Mouse (Mus musculus) T-helper 2 cell (primary cell): ENCODE data around the gene Dusp8.
"Not testable (repeated sequence)": the region's sequence is repeated elsewhere in the genome, so short reads cannot be mapped to it uniquely, and the experiment has no call there.

ENCODE experiments used
- in situ Hi-C: fragments of 300-600 bp; cut with MboI, MseI; formaldehyde crosslinking; loops from one replicate; pipeline ENCODE4 v1.15.1; 2025; ENCODE audit warnings: high pct_unique_total_duplicates

Gene Dusp8

DNA sequence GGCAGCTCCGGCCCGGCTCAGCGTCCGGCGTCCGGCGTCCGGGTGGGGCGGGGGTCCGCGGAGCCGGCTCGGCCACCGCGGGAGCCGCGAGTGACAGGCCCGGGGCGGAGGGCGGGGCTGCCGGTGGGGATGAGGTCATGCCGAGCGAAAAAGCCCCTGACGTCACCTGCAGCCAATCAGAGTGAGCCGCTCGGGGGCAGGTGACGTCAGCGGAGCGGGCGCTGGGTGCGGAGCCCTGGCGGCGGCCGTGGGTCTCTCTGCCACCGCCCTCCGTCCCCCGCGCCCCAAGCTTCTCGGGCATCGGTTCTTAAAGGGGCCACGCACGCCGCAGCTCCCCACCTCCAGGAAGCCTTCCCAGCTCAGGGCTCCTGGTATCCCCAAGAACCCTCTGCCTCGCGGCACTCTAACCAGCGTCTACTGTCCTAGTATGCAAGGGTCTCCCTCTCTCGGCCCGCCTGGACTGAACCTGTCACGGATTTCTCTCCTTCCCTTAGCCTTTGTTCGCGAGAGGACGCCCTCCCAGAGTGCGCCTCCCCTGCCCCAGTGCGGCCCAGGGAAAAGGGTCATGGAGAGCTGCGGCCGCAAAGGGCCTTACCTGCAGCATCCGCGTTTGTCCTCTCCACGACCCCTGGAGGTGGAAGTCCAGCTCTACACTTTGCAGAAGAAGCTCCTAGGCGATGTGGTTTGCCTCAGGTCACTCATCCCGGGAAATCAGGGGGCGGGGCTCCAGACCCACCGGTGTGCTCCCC, at the start of gene Dusp8:
Dusp8 (minus strand) TSS at position 661 of the 749 bp plus-strand sequence.
- in situ Hi-C loops, result loop anchor here (5.0 kb wide), 1 partner anchor 33 kb away; the partner anchor contains the start of gene Mob2

DNA sequence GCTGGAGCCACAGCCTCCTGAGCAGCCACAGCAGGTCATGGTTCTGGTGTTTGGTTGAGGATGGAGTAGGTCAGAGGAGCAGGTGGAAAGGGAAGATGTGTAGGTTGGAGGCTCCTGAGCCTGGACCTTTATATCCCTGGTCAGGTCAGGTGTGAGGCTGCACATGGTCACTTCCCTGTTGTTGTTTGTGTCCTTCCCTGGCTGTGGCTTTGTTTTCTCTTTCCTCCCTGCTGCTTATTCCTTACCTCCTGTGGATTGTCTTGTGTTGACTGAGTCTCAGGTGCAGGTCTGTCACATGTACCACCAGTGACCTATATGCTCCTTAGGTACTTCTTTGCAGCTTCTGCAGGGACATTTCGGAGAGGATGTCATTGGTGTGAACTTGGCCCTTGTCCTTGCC, 48.9 kb upstream of the Dusp8 start, which contains the start of gene Gm45337:
Gm45337 (minus strand) TSS at position 101 of the 400 bp plus-strand sequence.
- in situ Hi-C loops, result no loop called here

DNA sequence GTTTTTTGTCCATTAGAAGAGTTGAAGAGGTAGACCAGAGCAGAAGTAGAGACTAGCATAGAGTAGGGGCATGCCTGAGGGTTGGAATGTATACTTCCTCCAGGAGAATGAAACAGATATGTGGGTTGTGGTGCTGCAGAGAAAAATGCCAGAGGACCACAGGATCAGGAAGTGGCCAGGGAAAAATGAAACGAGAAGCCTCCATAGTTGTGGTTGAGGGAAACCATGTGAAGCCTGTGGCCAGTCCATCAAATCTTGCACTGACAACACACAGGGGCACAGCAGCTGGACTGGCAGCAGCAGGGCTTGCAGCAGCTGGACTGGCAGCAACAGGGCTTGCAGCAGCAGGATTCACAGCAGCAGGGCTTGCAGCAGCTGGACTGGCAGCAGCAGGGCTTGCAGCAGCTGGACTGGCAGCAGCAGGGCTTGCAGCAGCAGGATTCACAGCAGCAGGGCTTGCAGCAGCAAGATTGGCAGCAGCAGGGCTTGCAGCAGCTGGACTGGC, 47.9 kb upstream of the Dusp8 start:
- in situ Hi-C loops, result not testable (repeated sequence)

DNA sequence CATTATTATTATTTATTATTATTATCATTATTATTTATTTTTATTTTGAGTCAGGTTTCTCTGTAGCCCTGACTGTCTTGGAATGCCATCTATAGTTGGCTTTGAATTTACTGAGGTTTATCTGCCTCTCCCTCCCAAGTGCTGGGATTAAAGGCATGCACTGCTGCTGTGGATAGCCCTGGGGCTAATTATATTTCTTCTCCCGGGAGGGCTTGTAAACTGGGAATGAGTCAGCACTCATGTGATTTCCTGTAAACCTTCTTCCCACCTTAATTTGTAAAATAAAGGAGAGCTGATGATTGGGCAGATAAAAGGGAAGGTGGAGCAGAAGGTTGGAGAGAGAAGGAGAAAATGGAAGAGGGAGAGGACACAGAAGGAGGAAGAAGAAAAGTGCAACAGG, 45.1 kb upstream of the Dusp8 start:
- in situ Hi-C loops, result no loop called here

DNA sequence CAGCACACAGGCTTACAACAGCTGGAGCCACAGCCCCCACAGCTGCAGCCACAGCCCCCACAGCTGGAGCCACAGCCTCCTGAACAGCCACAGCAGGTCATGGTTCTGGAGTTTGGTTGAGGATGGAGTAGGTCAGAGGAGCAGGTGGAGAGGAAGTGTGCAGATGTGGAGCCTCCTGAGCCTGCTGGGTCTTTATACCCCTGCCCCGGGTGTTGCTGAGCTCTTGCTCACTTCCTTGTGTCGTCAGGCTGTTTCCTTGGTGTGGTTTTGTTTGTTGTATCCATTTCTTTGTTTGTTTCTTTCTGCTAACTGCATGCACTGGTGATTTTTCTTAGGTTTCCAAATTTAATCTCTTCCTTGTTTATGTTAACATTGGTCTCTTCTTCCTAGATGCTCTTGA, 40.3 kb upstream of the Dusp8 start, which contains the start of gene Gm39115:
Gm39115 (minus strand) TSS at position 101 of the 400 bp plus-strand sequence.
- in situ Hi-C loops, result not testable (repeated sequence)

DNA sequence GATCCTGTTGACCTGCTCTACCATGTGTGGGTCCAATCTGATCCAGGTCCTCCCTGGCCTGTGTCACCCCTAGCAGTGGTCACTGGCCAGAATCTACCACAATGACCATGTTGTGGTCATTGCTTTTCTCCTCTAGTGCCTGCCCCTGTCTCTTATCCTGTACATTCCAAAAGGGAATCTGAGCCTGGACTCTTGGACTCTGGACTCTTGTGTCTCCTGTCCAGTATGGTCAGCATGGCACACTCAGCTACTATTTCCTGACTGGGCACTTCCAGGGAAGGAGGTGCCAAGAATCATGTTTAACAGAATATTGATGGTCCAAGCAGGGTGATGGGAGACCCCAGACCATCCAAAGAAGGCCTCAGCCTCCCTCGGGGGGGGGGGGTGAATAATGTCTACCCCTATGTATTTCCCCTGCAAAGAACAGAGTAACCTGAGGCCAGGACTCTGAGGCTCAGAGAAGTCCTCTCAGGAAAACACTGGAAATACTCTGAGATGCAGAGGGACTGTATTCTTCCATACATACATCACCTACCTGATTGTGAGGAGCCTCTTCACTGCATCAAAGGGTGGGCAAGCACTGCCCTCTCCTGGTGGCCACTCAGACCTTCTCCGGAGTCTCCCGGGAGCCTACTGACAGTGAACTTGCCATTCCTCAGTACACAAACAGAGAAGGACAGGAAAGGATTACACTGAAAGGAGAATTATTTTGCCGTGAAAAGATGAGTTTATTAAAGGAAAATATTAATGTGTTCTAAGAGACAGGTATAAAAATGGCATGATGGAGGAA, 38.8 kb upstream of the Dusp8 start:
- in situ Hi-C loops, result no loop called here

DNA sequence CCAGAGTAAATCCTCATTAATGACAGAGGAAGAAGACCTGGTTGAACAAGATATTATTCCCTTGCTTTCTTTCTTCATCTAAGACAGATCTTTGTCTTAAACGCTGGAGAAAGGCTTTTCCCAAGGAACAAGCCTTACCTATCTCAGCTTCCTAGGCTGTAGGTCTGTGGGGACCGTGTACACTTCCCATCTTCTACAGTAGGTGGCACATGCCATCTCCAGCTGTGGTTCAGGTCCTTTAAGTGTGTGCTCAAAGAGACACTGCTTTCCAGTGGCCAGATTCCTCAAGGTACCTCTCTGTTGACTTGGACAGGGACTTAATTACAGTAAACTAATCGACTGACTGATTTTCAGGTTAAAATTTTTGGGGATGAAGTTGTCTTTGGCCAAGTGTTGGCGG, 33.2 kb upstream of the Dusp8 start:
- in situ Hi-C loops, result no loop called here

DNA sequence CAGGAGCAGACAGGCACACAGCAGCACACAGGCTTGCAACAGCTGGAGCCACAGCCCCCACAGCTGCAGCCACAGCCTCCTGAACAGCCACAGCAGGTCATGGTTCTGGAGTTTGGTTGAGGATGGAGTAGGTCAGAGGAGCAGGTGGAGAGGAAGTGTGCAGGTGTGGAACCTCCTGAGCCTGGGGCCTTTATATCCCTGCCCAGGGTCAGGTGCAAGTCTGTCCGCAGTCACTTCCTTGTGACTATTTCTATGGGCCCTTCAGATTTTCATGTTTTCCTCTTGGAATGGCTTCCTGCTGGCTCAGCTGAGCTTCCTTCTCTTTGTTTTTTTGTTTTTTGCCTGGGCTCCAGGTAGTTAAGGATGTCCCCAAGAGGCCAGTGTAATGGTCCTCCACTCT, 25.0 kb upstream of the Dusp8 start, which contains the start of gene Gm45618:
Gm45618 (minus strand) TSS at position 101 of the 400 bp plus-strand sequence.
- in situ Hi-C loops, result not testable (repeated sequence)

DNA sequence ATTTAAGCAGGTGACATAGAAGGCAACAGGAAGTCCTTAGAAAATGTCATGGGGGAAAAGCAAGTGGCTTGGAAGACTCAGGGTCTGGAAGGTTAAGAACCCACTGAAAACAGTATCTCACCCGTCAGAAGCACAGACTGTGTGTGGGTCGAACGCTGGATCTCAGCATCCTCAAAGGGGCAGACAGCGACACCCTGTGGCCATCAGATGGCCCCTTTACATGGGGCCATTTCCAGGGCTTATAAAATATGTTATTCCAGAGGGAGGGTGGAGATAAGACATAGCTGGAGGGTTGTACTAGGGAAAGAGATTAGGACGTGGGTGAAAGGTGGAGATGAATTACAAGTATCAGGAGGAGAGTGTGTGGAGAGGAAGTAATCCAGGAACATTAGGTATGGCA, 24.0 kb upstream of the Dusp8 start:
- in situ Hi-C loops, result loop anchor here (10.0 kb wide), 1 partner anchor 1505 kb away; the partner anchor contains the start of gene Tnfrsf26

DNA sequence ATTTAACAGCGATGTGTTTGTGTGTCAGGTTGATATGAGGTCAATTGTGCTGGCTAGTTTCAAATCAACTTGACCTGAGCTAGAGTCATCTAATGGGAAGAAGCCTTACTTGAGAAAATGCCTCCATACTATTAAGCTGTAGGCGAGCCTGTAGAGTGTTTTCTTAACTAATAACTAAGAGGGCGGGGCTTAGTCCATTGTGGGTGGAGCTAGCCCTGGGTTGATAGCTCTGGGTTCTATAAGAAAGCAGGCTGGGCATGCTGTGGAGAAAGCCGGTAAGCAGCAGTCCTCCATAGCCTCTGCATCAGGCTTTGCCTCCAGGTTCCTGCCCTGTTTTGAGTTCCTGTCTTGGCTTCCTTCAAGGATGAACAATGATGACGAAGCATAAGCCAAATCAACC, 9.1 kb upstream of the Dusp8 start:
- in situ Hi-C loops, result no loop called here

DNA sequence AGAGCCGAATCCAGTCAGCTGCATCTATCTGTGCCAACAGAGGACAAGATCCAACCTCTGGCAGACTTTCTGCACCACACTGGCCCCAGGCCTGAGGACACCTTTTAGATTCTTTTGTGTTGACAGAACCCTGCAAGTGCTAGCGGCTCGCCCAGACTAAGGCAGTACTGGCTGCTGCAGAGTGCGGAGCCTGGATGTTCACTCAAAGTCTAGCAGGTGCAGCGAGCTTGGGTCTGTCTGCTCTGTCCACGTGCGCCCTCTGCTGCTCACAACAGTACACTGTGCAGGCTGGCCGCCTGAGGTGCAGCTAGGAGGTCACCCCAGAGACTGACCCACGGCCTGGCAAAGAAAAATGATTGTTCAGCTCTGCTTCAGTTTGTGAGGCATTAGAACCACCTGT, 2.1 kb upstream of the Dusp8 start:
- in situ Hi-C loops, result loop anchor here (5.0 kb wide), 1 partner anchor 35 kb away; the partner anchor contains the start of gene Mob2

DNA sequence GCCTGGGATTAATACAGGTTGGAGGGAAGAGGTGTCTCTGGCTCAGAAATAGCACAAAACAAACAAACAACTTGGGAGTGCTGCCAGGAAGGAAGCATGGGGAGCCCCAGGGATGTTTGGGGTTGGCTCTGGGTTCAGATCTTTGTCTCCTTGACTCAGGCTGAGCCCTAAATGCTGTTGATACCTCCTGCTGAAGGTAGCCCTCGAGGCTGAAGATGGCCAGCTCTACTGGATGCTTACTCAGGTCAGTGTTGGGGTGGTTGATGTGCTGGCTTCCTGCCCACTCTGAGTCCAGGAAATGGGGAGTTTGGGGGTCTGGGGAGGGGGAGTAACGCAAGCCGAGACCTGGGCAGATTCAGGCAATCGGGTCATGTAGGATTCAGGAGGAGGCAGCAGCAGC, 1.1 kb upstream of the Dusp8 start:
- in situ Hi-C loops, result loop anchor here (5.0 kb wide), 1 partner anchor 34 kb away; the partner anchor contains the start of gene Mob2

DNA sequence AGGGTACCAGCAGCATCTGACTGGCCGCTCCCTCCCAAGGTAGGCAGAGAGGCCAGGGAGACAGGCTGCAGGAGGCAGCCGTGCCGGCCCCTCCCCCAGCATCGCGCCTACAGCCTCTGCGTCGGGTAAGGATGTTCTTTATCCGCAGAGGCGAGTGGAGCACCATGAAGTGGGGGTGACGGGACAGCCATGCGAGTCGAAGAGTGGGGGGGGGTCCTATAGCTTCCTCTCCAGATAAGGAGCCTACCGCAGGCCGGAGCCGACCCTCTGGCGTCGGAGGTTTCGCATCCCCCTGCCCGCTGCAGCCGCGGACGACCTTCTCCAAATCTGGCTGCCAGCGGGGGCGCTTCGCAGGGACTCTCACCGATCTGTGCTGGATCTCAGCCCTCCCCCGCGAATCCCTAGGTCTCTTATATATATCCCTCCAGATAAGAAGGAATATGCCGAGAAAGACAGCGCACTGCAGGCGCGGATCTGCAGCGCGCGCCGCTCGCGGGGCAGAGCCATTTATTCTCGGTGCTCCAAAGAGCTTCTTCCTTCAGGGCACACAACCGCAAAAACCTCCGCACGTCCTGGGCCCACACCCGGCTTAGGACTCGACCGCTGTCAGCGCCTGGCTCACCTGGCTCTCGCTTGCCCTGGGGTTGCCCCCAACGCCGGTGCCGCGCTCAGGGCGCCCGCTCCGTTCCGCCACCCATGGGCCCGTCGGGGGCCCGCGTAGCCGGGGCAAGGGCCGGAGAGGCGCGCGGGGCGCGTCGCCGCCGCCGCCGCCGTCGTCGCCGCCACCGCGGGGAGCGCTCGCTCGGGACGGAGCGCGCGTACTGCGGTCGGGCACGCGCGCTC, 1.1 kb downstream of the Dusp8 start:
- in situ Hi-C loops, result loop anchor here (5.0 kb wide), 1 partner anchor 32 kb away; the partner anchor contains the start of gene Mob2

DNA sequence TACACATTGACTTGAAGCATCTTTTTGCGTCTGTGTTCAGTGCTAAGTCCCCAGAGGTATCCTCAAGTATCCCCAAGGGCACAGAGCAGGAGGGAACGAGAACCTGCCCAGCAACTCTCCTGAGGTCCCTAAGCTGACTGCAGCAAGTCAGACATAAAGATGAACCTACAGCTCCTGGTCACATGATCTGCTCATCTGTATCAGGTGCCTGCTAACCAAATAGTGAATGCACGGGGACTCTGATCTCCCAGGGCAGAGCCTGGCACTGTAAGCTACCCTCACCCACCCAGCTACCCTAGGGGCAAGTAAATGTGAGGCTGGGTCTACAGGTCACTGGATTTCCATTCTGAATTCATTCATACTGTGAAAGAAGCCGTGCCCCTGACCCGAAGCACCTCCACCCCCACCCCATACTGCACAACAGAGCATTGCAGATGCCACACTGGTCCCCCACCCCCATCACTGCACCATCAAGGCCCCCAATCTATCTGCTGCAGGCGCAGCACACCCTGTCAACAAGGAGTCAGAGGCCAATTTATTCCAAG, 1.9 kb downstream of the Dusp8 start:
- in situ Hi-C loops, result no loop called here

DNA sequence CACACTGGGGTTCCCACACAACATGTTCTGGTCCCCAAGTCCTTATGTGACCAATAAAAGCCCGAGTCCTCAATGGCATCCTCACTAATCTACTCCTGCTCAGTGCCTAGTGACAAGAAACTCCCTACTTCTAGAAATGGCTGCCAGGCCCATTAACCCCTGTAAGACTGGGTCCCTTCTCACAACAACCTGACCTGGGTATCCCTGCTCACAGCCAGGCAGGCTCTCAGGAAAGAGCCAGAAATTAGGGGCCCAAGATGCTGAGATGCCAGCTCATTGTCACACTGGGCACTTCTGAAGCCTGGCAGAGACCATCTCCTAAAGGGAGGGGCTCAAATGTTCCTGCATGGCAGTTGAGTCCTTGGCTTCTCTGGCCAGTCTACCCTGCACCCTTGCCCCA, 2.7 kb downstream of the Dusp8 start:
- in situ Hi-C loops, result no loop called here

DNA sequence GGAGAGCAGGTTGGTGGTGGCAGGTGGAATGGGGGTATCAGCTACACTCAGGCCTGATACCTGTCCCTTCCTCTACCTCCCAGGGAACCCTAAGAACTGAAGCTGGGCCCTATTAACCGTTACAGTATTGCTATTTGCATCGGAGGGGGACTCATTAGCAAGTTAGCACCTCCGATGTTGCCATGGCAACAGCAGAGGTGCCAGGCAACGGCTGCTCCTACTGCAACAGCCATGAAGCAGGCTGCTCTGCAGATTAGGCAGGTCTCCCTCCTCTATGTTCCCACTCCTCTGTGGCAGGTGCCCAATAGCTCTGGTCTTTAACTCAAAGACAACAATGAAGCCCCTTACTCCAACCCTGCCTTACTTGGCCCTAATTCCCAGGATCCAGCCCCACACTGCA, 3.8 kb downstream of the Dusp8 start:
- in situ Hi-C loops, result no loop called here

DNA sequence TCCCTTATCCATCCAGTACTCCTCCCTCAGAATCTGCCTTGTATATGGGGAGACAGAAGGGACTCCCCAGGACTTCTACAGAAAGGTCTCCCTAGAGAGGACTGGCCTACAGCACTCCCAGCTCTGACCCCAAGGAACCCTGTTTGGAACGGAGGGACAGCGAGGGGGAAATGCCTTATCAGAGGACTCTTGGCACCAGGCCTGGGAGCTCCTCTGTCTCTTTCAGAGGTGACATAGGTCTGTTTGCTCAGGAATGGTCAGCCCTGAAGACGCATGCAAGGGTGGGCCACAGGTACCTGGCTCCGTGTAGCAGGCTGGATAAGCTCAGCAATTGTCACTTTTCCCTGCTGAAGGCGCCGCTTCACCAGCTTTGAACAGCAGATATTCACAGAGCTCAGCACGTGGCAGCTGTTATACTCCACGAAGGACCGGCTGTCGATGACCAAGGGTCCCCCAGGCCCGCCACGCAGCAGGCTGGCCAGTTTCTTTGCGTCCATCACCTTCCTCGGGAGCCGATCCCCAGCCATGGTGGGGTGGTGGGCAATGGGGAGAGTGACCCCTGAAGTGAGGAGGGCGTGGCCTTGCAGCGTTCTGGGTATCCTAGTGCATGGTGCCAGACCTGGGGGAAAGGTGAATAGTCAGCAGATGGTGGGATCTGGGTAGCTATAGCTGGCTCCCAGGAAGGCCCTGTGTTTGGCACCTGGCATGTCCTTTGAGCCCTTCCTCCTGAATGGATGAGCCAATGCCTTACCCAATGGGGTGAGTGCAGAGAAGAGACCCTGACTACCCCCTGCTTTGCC, 5.8 kb downstream of the Dusp8 start:
- in situ Hi-C loops, result no loop called here

DNA sequence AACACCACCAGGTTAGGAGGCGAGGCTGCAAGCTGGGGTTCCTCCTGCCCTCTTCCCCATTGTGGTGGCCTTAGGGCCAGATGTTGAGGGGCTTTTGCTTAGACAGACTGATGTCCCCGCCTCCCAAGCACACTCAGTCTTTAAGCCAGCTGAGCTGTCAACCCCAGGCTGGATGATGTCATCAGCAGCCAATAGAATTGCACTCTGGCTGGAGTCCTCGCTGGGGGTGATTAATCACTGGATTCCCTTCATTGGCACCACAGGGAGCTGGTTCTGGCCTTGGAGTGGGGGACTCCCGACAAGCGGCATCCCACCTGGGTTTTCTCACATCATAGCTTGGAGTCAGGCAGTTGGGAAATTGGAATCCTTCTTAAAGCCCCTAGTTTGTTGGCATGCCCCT, 6.8 kb downstream of the Dusp8 start:
- in situ Hi-C loops, result no loop called here

DNA sequence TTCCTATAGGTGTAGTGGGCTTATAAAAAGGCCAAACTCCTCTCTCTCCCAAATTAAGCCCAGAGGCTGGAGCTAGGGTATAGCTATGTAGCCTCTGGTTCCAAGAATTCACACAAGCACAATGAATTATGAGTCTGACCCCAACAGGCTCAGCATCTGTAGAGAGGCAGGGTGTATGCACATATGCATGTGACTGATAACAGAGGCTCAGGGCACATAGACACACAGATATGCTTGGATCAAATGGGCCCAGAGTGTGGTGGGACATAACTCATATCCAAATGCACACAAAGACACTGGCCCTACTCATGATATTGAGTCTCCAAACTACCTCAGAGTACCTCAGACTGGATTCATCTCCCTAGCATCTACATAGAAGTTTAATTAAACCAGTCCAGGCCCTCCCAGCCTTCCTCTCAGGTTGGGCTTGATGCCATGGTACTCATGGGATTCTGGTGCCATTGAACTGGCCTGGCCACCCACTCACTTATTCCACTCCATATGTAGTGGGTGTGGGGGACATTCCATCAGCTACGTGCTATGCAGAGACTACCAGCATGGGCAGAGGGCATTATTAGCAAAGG, 8.5 kb downstream of the Dusp8 start:
- in situ Hi-C loops, result no loop called here
